Mouse (Mus musculus) MEL (cell line): ENCODE measurements around the gene Lrba. TPM values are rescaled to one million over a fixed set of nuclear protein-coding genes. Genes with fewer than 3 reads are reported as not detected.

ENCODE experiments used
- DNase-seq: peaks from one replicate; pipeline ENCODE4 v3.0.0; 2011; ENCODE audit warnings: low read depth, low spot score
- H3K27ac ChIP-seq: 2 replicates; pipeline ENCODE4 v1.5.1; 2012; ENCODE audit warnings: low read depth, mild to moderate bottlenecking, control low read depth, low read length, moderate library complexity; ENCODE audit not compliant: control insufficient read depth
- H3K27me3 ChIP-seq, 2 experiments: fragments of 150-350 bp in 1 of 2; sonication (generic) in 1 of 2; 2 replicates each; pipeline ENCODE4 v1.6.1; 2012; ENCODE audit warnings: low read length in 2 of 2, mild to moderate bottlenecking in 2 of 2, improper control_type of control experiment in 1 of 2, moderate library complexity in 1 of 2; ENCODE audit not compliant: insufficient read depth in 2 of 2, control insufficient read depth in 1 of 2
- H3K36me3 ChIP-seq, 2 experiments: 2 replicates each; pipeline ENCODE4 v1.6.1; 2012 to 2014; ENCODE audit warnings: low read length in 2 of 2, improper control_type of control experiment in 1 of 2, inconsistent platforms in 1 of 2, mild to moderate bottlenecking in 1 of 2; ENCODE audit not compliant: insufficient read depth in 2 of 2, control insufficient read depth in 1 of 2
- H3K4me1 ChIP-seq, 2 experiments: fragments of 150-350 bp in 1 of 2; sonication (generic) in 1 of 2; 2 replicates each; pipeline ENCODE4 v1.6.1; 2012; ENCODE audit warnings: low read length in 2 of 2, improper control_type of control experiment in 1 of 2, mild to moderate bottlenecking in 1 of 2; ENCODE audit not compliant: insufficient read depth in 2 of 2, control insufficient read depth in 1 of 2
- H3K4me3 ChIP-seq, 2 experiments: fragments of 150-350 bp in 1 of 2; sonication (generic) in 1 of 2; 2 replicates each; pipeline ENCODE4 v1.5.1; 2012; ENCODE audit warnings: low read depth in 2 of 2, low read length in 2 of 2, mild to moderate bottlenecking in 2 of 2, moderate library complexity in 2 of 2, control low read depth in 1 of 2, improper control_type of control experiment in 1 of 2; ENCODE audit not compliant: control insufficient read depth in 1 of 2, insufficient read depth in 1 of 2
- H3K79me2 ChIP-seq: 2 replicates; pipeline ENCODE4 v1.6.1; 2012; ENCODE audit warnings: mild to moderate bottlenecking, low read length, moderate library complexity; ENCODE audit not compliant: control insufficient read depth, poor library complexity, insufficient read depth
- H3K9ac ChIP-seq: 2 replicates; pipeline ENCODE4 v1.6.1; 2012; ENCODE audit warnings: low read depth, mild to moderate bottlenecking, control low read depth, low read length, moderate library complexity; ENCODE audit not compliant: control insufficient read depth, poor library complexity, severe bottlenecking
- H3K9me3 ChIP-seq: fragments of 150-350 bp; sonication (generic); replicated peaks from 2 replicates; pipeline ENCODE4 v1.6.1; 2012; ENCODE audit warnings: mild to moderate bottlenecking, low read length, improper control_type of control experiment, moderate library complexity; ENCODE audit not compliant: insufficient read depth
- BHLHE40 ChIP-seq: IDR thresholded peaks from 2 replicates; pipeline ENCODE4 v1.6.1; 2012; ENCODE audit warnings: low read depth, mild to moderate bottlenecking, inconsistent platforms, low read length, improper control_type of control experiment, borderline replicate concordance
- CHD1 ChIP-seq: IDR thresholded peaks from 2 replicates; pipeline ENCODE4 v1.6.1; 2012; ENCODE audit warnings: low read depth, mild to moderate bottlenecking, inconsistent platforms, low read length, improper control_type of control experiment
- CHD2 ChIP-seq: IDR thresholded peaks from 2 replicates; pipeline ENCODE4 v1.6.1; 2011; ENCODE audit warnings: low read length, improper control_type of control experiment
- CTCF ChIP-seq, 3 experiments: IDR thresholded peaks in 2 of 3; conservative IDR thresholded peaks in 1 of 3; 2 replicates each; pipeline ENCODE4 v1.5.1; 2011 to 2012; ENCODE audit warnings: low read length in 3 of 3, low read depth in 2 of 3, mild to moderate bottlenecking in 2 of 3, improper control_type of control experiment in 1 of 3, inconsistent platforms in 1 of 3, mixed read lengths in 1 of 3, moderate library complexity in 1 of 3; ENCODE audit not compliant: control insufficient read depth in 1 of 3, insufficient read depth in 1 of 3, poor library complexity in 1 of 3, severe bottlenecking in 1 of 3
- ELF1 ChIP-seq: IDR thresholded peaks from 2 replicates; pipeline ENCODE4 v1.6.1; 2014; ENCODE audit warnings: low read depth, mild to moderate bottlenecking, inconsistent platforms, low read length, improper control_type of control experiment, moderate library complexity
- EP300 ChIP-seq, 2 experiments: IDR thresholded peaks; 2 replicates each; pipeline ENCODE4 v1.6.1; 2011; ENCODE audit warnings: improper control_type of control experiment in 2 of 2, low read length in 2 of 2, low read depth in 1 of 2, mild to moderate bottlenecking in 1 of 2
- ETS1 ChIP-seq: IDR thresholded peaks from 2 replicates; pipeline ENCODE4 v1.6.1; 2012; ENCODE audit warnings: low read depth, mild to moderate bottlenecking, inconsistent platforms, low read length, improper control_type of control experiment, moderate library complexity
- GABPA ChIP-seq: IDR thresholded peaks from 2 replicates; pipeline ENCODE4 v1.6.1; 2012; ENCODE audit warnings: low read depth, mild to moderate bottlenecking, inconsistent platforms, low read length, improper control_type of control experiment, moderate library complexity
- GATA1 ChIP-seq: IDR thresholded peaks from 2 replicates; pipeline ENCODE4 v1.6.1; 2011; ENCODE audit warnings: low read depth, low read length, improper control_type of control experiment
- JUND ChIP-seq: IDR thresholded peaks from 2 replicates; pipeline ENCODE4 v1.6.1; 2011; ENCODE audit warnings: low read depth, mild to moderate bottlenecking, improper control_type of control experiment, low read length
- KAT2A ChIP-seq: conservative IDR thresholded peaks from 2 replicates; pipeline ENCODE4 v1.6.1; 2012; ENCODE audit warnings: low read depth, low read length, improper control_type of control experiment, inconsistent platforms
- MAZ ChIP-seq: IDR thresholded peaks from 2 replicates; pipeline ENCODE4 v1.6.1; 2012; ENCODE audit warnings: low read depth, mild to moderate bottlenecking, inconsistent platforms, low read length, improper control_type of control experiment
- MXI1 ChIP-seq: IDR thresholded peaks from 2 replicates; pipeline ENCODE4 v1.6.1; 2011; ENCODE audit warnings: mild to moderate bottlenecking, low read depth, low read length, improper control_type of control experiment
- MYC ChIP-seq: IDR thresholded peaks from 2 replicates; pipeline ENCODE4 v1.6.1; 2011; ENCODE audit warnings: low read depth, mild to moderate bottlenecking, low read length, improper control_type of control experiment, moderate library complexity
- NELFE ChIP-seq: IDR thresholded peaks from 2 replicates; pipeline ENCODE4 v1.6.1; 2011; ENCODE audit warnings: low read depth, low read length, improper control_type of control experiment
- POLR2A ChIP-seq, 2 experiments: IDR thresholded peaks; 2 replicates each; pipeline ENCODE4 v1.6.1; 2011 to 2012; ENCODE audit warnings: low read length in 2 of 2, mild to moderate bottlenecking in 2 of 2, control low read depth in 1 of 2, improper control_type of control experiment in 1 of 2, low read depth in 1 of 2, moderate library complexity in 1 of 2; ENCODE audit not compliant: control insufficient read depth in 1 of 2, insufficient read depth in 1 of 2, poor library complexity in 1 of 2
- POLR2AphosphoS2 ChIP-seq: IDR thresholded peaks from 2 replicates; pipeline ENCODE4 v1.6.1; 2011; ENCODE audit warnings: low read length, improper control_type of control experiment
- RAD21 ChIP-seq: IDR thresholded peaks from 2 replicates; pipeline ENCODE4 v1.6.1; 2011; ENCODE audit warnings: mild to moderate bottlenecking, low read depth, low read length, improper control_type of control experiment
- TAL1 ChIP-seq: IDR thresholded peaks from 2 replicates; pipeline ENCODE4 v1.6.1; 2012; ENCODE audit warnings: mild to moderate bottlenecking, inconsistent platforms, low read length, moderate library complexity, mixed read lengths
- TCF12 ChIP-seq: IDR thresholded peaks from 2 replicates; pipeline ENCODE4 v1.6.1; 2014; ENCODE audit warnings: low read depth, mild to moderate bottlenecking, inconsistent platforms, low read length, improper control_type of control experiment, moderate library complexity
- UBTF ChIP-seq: IDR thresholded peaks from 2 replicates; pipeline ENCODE4 v1.6.1; 2012; ENCODE audit warnings: low read depth, mild to moderate bottlenecking, inconsistent platforms, low read length, improper control_type of control experiment, moderate library complexity, borderline replicate concordance; ENCODE audit not compliant: insufficient read depth
- USF2 ChIP-seq, 2 experiments: IDR thresholded peaks; 2 replicates each; pipeline ENCODE4 v1.6.1; 2011 to 2012; ENCODE audit warnings: improper control_type of control experiment in 2 of 2, low read length in 2 of 2, borderline replicate concordance in 1 of 2, inconsistent platforms in 1 of 2, low read depth in 1 of 2, mild to moderate bottlenecking in 1 of 2; ENCODE audit not compliant: insufficient read depth in 1 of 2
- ZC3H11A ChIP-seq: IDR thresholded peaks from 2 replicates; pipeline ENCODE4 v1.6.1; 2012; ENCODE audit warnings: low read depth, mild to moderate bottlenecking, inconsistent platforms, low read length, improper control_type of control experiment
- ZMIZ1 ChIP-seq: IDR thresholded peaks from 2 replicates; pipeline ENCODE4 v1.6.1; 2012; ENCODE audit warnings: low read depth, mild to moderate bottlenecking, inconsistent platforms, low read length, improper control_type of control experiment, moderate library complexity
- ZNF384 ChIP-seq: IDR thresholded peaks from 2 replicates; pipeline ENCODE4 v1.6.1; 2012; ENCODE audit warnings: low read depth, mild to moderate bottlenecking, inconsistent platforms, low read length, improper control_type of control experiment
- polyA plus RNA-seq, 2 experiments: library from polyadenylated mRNA; stranded (reverse) in 1 of 2; unstranded in 1 of 2; fragments of >175 nt in 1 of 2; fragments of >200 nt in 1 of 2; gene quantifications; 2 replicates each; pipeline versions ENCODE4 v1.2.1 to v1.2.4; 2012; ENCODE audit warnings: low replicate concordance in 2 of 2, low read depth in 1 of 2; ENCODE audit not compliant: insufficient read length in 2 of 2, insufficient read depth in 1 of 2, missing spikeins in 1 of 2
- total RNA-seq: library from RNA; depleted of rRNA; stranded (reverse); fragments of 300-350 nt; gene quantifications from 2 replicates; pipeline ENCODE4 v1.2.3, GENCODE M21; 2012

Lrba gene
- total and polyA plus RNA-seq, 3 experiments: 10.9 to 17.9 TPM; not detected in 1

- Histone ChIP-seq H3K4me1 (no peaks in the 10 kb centered on the region), H3K27ac (no peak overlapping the region), H3K9me3 (no peaks in the 10 kb centered on the region), H3K4me3 (no peak overlapping the region), H3K79me2 (no peaks in the 10 kb centered on the region), H3K27me3 (no peaks in the 10 kb centered on the region), H3K9ac (no peak overlapping the region), H3K36me3 (no peaks in the 10 kb centered on the region)
- DNase-seq: no peak
- no peak for TF ChIP-seq GATA1
- no peak for TF ChIP-seq BHLHE40
- TF ChIP-seq POLR2AphosphoS2: no peak
- TF ChIP-seq MXI1: no peak
- no peak for TF ChIP-seq GABPA
- TF ChIP-seq ZMIZ1: no peak
- TF ChIP-seq NELFE: no peak
- TF ChIP-seq KAT2A: no peak
- TF ChIP-seq UBTF: no peak
- TF ChIP-seq ZC3H11A: no peak
- no peak for TF ChIP-seq ETS1
Measured at GRCm38 (mm10) chr3:86712758-86713157, 488.3 kb downstream of the Lrba start.

- Histone ChIP-seq H3K9me3 (no peaks in the 10 kb centered on the region), H3K79me2 (no peaks in the 10 kb centered on the region), H3K4me3 (no peak overlapping the region), H3K4me1 (no peaks in the 10 kb centered on the region), H3K27ac (no peak overlapping the region), H3K36me3 (peaks cover 0 to 3% of the 10 kb centered on the region in 2 experiments; a peak in 1 of 4 replicates), H3K27me3 (no peaks in the 10 kb centered on the region), H3K9ac (no peak overlapping the region)
- no peak for DNase-seq
- TF ChIP-seq TAL1: no peak
Measured at GRCm38 (mm10) chr3:86714446-86714845, 490.0 kb downstream of the Lrba start.

DNA sequence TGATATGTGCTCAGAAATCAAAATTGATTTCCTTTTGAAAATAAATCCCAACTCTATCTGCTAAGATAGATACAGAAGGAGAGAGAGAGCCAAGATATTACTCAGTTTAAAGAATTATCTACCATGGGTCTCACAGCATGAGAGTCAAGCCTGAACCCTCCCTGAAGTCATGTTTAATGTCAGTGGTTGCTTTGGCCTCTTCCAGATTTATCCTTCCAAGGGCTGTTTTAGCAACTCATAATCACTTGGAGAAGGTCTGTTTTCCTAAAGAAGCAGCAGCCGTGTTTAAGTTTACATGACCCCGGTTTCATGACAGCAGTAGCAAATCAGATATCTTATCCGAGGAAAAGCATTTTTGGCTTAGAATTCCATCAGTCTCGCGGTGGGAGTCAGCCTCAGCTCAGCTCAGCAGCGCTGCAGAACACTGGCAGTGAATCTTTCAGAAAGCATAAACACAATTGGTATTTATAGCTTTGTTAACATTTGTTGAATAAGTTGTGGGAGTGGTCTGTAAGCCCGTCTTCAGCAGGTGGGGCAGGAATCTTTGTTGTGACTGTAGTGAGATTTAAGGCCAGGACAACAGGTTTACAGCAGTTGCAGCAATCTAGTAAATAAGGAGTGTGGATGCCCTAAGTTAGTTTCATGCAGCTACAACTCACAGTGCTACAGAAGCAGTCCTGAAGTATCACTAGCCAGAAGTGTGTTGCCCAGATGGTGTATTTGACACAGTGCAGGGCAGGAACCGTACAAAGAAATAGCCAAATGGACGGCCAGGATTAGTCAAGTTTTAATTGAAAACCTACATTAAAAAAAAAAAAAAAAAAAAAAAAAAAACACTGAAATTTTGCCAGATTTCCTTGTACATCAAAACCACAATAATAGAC lies 499.2 kb downstream of the Lrba start:
- no peak for TF ChIP-seq MAZ
- TF ChIP-seq CTCF (IDR thresholded peaks at IDR 0.05 in 2 of 3, conservative IDR thresholded peaks at IDR 0.05 in 1 of 3; ENCODE audit: control insufficient read depth in 1 of 3, insufficient read depth in 1 of 3, low read depth in 2 of 3, low read length in 3 of 3, poor library complexity in 1 of 3, severe bottlenecking in 1 of 3): no peak
- no peak for TF ChIP-seq KAT2A
- no peak for TF ChIP-seq RAD21
- no peak for TF ChIP-seq CHD1
- no peak for TF ChIP-seq CHD2
- no peak for TF ChIP-seq MYC
- no peak for TF ChIP-seq EP300 (IDR thresholded peaks at IDR 0.05; ENCODE audit: low read depth in 1 of 2, low read length in 2 of 2)
- no peak for TF ChIP-seq ELF1
- no peak for TF ChIP-seq GABPA
- no peak for TF ChIP-seq ZMIZ1
- no peak for TF ChIP-seq POLR2A (IDR thresholded peaks at IDR 0.05; ENCODE audit: control insufficient read depth in 1 of 2, insufficient read depth in 1 of 2, low read depth in 1 of 2, low read length in 2 of 2, poor library complexity in 1 of 2)
- no peak for TF ChIP-seq ZNF384
- no peak for TF ChIP-seq JUND
- no peak for TF ChIP-seq TCF12
- no peak for TF ChIP-seq USF2 (IDR thresholded peaks at IDR 0.05; ENCODE audit: borderline replicate concordance in 1 of 2, insufficient read depth in 1 of 2, low read depth in 1 of 2, low read length in 2 of 2)
- no peak for TF ChIP-seq ZC3H11A
- TF ChIP-seq, all 39 proteins: peak for 0
- H3K36me3 ChIP-seq: peaks cover 0 to 3% of the 10 kb centered on the region in 2 experiments; a peak in 1 of 4 replicates
- H3K79me2 ChIP-seq: no peaks in the 10 kb centered on the region
- H3K27ac ChIP-seq: no peak overlapping the region
- no peaks in the 10 kb centered on the region for H3K4me1 ChIP-seq
- H3K4me3 ChIP-seq: no peak overlapping the region
- H3K9ac ChIP-seq: no peak overlapping the region
- H3K9me3 ChIP-seq: no peaks in the 10 kb centered on the region
- no peak for DNase-seq
- no peaks in the 10 kb centered on the region for H3K27me3 ChIP-seq
